Mouse (Mus musculus) heart, embryonic 14.5 days (tissue): ENCODE measurements around the gene Sh3rf1. TPM values are rescaled to one million over a fixed set of nuclear protein-coding genes. Genes with fewer than 3 reads are reported as not detected.

ENCODE experiments used
- ATAC-seq: fragments of 200-750 bp; cut with Nextera tagmentation; 2 replicates; pipeline ENCODE4 v1.8.0; 2017; ENCODE audit warnings: low read depth, moderate TSS enrichment; ENCODE audit not compliant: insufficient number of reproducible peaks, insufficient read depth, low FRiP score
- H3K27ac ChIP-seq, 2 experiments: fragments of 200-500 bp in 1 of 2; fragments of 300-500 bp in 1 of 2; sonication (generic) in 1 of 2; replicated peaks in 1 of 2; 2 replicates each; pipeline ENCODE4 v1.5.1; 2012 to 2014; ENCODE audit warnings: low read depth in 2 of 2, low read length in 2 of 2, control low read depth in 1 of 2, mild to moderate bottlenecking in 1 of 2, mixed read lengths in 1 of 2; ENCODE audit not compliant: control insufficient read depth in 1 of 2, insufficient read depth in 1 of 2
- H3K27me3 ChIP-seq: fragments of 300-500 bp; sonication (generic); 2 replicates; pipeline ENCODE4 v1.6.1; 2014; ENCODE audit warnings: mild to moderate bottlenecking, low read length, control low read depth; ENCODE audit not compliant: control insufficient read depth, insufficient read depth
- H3K36me3 ChIP-seq: fragments of 300-500 bp; sonication (generic); 2 replicates; pipeline ENCODE4 v1.6.1; 2014; ENCODE audit warnings: mild to moderate bottlenecking, control low read depth, low read length, mixed read lengths; ENCODE audit not compliant: control insufficient read depth, insufficient read depth
- H3K4me1 ChIP-seq, 2 experiments: fragments of 200-500 bp in 1 of 2; fragments of 300-500 bp in 1 of 2; sonication (generic) in 1 of 2; 2 replicates each; pipeline ENCODE4 v1.6.1; 2012 to 2014; ENCODE audit warnings: low read length in 2 of 2, control low read depth in 1 of 2, mixed read lengths in 1 of 2; ENCODE audit not compliant: control insufficient read depth in 2 of 2, insufficient read depth in 2 of 2
- H3K4me2 ChIP-seq: fragments of 300-500 bp; sonication (generic); 2 replicates; pipeline ENCODE4 v1.6.1; 2014; ENCODE audit warnings: mild to moderate bottlenecking, low read length
- H3K4me3 ChIP-seq, 2 experiments: fragments of 200-500 bp in 1 of 2; fragments of 300-500 bp in 1 of 2; sonication (generic) in 1 of 2; 2 replicates each; pipeline ENCODE4 v1.5.1; 2012 to 2014; ENCODE audit warnings: low read length in 2 of 2, mild to moderate bottlenecking in 2 of 2, control low read depth in 1 of 2, low read depth in 1 of 2, moderate library complexity in 1 of 2; ENCODE audit not compliant: control insufficient read depth in 1 of 2, insufficient read depth in 1 of 2
- H3K9ac ChIP-seq: fragments of 300-500 bp; sonication (generic); 2 replicates; pipeline ENCODE4 v1.6.1; 2014; ENCODE audit warnings: mild to moderate bottlenecking, low read length
- H3K9me3 ChIP-seq: fragments of 300-500 bp; sonication (generic); 2 replicates; pipeline ENCODE4 v1.6.1; 2016; ENCODE audit warnings: low read length, control low read depth; ENCODE audit not compliant: control insufficient read depth
- WGBS: fragments of 180-500 bp; shearing (Covaris S2); extraction: QIAGEN DNeasy Blood & Tissue Kit; methylation state at CpG from one replicate; pipeline ENCODE4 v1.1.7; 2014; 5-methylcytosine and 5-hydroxymethylcytosine counted together
- polyA plus RNA-seq: library from polyadenylated mRNA; unstranded; fragments of >200 nt; fragmentation: Nextera tagmentation; extraction: Ambion mirVana; gene quantifications from 2 replicates; pipeline ENCODE4 v1.2.1, GENCODE M21; 2014

Gene Sh3rf1
- polyA plus RNA-seq, 1 experiment from 2014 or later, result 4.9 TPM

DNA sequence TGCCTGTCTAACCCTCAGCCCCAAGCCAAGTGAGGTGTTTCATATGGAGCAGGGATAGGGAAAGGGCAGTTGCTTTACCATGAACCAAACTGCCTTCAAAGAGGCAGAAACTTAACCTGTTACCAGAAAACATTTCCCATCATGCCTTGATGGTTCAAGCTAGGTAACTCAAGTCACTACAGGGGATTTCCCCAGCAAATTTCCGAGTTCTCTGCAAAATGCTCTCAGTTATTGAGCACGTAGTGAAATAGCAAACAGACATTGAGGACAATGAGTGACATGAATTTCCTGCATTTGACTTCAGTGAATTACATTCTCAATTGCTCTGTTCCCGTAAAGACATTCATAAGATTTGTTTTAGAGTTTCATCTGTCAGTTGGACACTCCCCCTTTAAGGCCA lies 97.5 kb downstream of the Sh3rf1 start:
- Histone ChIP-seq H3K4me3 (no peak overlapping the region), H3K9ac (no peak overlapping the region), H3K4me1 (peaks cover 6 to 10% of the 10 kb centered on the region in 2 experiments; a peak in 2 of 4 replicates), H3K36me3 (no peaks in the 10 kb centered on the region), H3K9me3 (0 out of 2 replicates have a peak, but pooled peaks cover 3% of the 10 kb centered on the region), H3K27me3 (no peaks in the 10 kb centered on the region), H3K4me2 (no peak overlapping the region), H3K27ac (no peak overlapping the region)
- 80% methylated on average over 3 of the region's 3 CpGs for WGBS
- ATAC-seq, result no peak

DNA sequence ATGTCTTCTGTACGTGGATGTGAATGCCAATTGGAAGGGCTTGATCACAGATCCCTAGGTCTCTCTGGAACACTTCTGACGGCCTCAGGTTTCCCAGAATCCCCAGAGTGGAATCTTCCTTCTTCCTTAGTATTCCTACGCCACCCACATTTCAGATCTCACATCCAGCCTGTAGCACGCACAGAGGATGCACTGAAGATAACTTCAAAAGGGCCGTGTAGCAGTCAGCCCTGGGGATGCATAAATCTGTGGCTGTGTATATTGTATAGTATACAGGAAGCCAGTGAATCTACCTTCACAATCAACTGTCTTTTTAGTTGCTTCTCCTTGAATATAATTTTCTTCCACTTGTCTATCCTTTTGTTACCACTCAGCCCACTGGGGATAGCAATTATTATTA lies 98.1 kb downstream of the Sh3rf1 start:
- H3K9me3 ChIP-seq, result 0 out of 2 replicates have a peak, but pooled peaks cover 3% of the 10 kb centered on the region
- peaks cover 6 to 10% of the 10 kb centered on the region in 2 experiments; a peak in 2 of 4 replicates for H3K4me1 ChIP-seq
- no peak overlapping the region for H3K4me2 ChIP-seq
- whole genome bisulfite sequencing, result 78% methylated on average over 5 of the region's 5 CpGs
- H3K27me3 ChIP-seq, result no peaks in the 10 kb centered on the region
- no peak for ATAC-seq
- no peak overlapping the region for H3K4me3 ChIP-seq
- no peak overlapping the region for H3K9ac ChIP-seq
- no peak overlapping the region for H3K27ac ChIP-seq
- H3K36me3 ChIP-seq, result no peaks in the 10 kb centered on the region

DNA sequence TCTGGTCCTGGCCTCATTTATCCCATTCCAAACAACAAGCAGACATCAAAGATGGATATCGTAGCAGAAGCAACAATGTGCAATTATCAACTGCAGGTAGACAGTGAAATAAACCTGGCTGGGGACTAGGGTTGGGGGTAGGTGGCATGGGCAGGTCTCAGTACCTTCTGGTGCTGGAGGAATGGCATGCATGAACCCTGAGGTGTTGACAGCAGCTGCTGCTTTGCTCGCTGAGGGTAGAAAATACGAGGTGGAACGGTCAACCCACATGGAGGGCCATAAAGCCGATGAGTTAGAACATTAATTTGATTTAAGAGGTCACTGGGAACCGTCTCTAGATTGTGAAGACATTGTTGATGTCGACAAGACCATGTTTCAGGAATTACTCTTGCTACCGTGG lies 98.8 kb downstream of the Sh3rf1 start:
- Histone ChIP-seq H3K36me3 (no peaks in the 10 kb centered on the region), H3K9ac (no peak overlapping the region), H3K4me1 (peaks cover 5 to 7% of the 10 kb centered on the region in 2 experiments; a peak in 2 of 4 replicates), H3K4me2 (no peak overlapping the region), H3K27me3 (no peaks in the 10 kb centered on the region), H3K4me3 (no peak overlapping the region), H3K27ac (no peak overlapping the region), H3K9me3 (no peaks in the 10 kb centered on the region)
- no peak for ATAC-seq
- WGBS, result 53% methylated on average over 8 of the region's 8 CpGs

DNA sequence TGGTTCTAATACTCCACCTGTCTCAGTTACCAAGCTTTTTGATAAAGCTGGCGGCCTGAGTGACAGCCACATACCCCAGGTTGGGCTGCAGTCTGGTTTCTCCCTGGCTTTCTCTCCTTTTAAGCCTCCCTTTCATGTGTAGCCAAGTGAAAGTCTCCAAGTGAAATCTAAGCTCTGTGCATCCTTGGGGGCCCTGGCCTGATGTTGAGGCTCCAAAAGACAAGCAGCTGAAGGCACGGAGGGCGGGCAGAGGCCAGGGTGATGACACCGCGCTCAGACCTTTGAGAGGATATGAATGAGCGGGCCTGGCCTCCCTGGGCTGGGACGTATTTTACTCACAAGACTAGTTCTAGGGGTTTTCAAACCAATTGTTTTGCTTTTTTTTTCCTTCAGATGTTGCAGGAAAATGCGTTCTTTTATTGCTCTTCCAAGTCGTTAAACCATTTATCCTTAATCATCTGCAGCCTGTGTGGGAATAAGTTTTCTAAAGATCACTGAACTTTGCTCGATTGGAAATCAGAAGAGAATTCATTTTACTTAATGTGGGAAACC lies 100.8 kb downstream of the Sh3rf1 start:
- Histone ChIP-seq H3K27me3 (no peaks in the 10 kb centered on the region), H3K9ac (no peak overlapping the region), H3K9me3 (no peaks in the 10 kb centered on the region), H3K4me2 (no peak overlapping the region), H3K4me1 (peaks cover 5 to 7% of the 10 kb centered on the region in 2 experiments; a peak in 2 of 4 replicates), H3K27ac (no peak overlapping the region), H3K36me3 (peaks cover 4% of the 10 kb centered on the region; the same call in 1 of the 2 replicates), H3K4me3 (no peak overlapping the region)
- WGBS, result 77% methylated on average over 10 of the region's 10 CpGs
- no peak for ATAC-seq

DNA sequence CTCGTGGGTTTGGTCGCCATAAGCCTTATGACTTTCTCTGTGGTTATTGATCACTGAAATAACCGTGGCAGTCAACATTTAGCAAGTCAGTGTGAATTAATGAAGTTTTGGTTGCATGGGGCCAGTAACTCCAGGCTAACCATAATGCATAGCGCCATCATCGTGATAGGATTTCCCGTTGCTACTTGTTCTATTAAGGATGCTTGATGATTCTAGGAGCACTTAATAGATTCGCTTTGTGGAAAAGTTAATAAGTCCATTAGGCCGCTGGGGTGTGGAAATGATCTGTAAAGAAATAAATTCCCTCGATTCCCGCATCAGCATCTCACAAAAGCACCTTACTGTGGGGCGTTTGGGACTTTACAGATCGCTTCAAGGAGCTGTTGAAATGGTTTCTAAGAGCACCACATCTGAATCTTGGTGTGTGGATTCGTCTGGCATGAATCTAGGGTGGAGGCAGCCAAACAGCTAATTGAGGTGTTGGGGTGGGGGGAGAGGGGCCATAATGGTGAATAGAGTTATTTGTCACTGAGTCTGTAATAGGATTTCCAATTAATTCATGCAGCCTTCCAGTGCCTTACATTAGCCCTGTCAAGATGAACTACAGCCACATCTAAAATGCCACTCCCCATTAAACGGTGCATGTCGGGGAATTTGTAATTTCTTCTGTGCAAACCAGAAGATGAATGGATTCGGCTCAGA lies 101.5 kb downstream of the Sh3rf1 start:
- Histone ChIP-seq H3K36me3 (peaks cover 9% of the 10 kb centered on the region; the same call in 1 of the 2 replicates), H3K4me3 (no peak overlapping the region), H3K27me3 (no peaks in the 10 kb centered on the region), H3K9me3 (no peaks in the 10 kb centered on the region), H3K4me2 (no peak overlapping the region), H3K9ac (no peak overlapping the region), H3K27ac (no peak overlapping the region), H3K4me1 (peaks cover 5 to 7% of the 10 kb centered on the region in 2 experiments; a peak in 2 of 4 replicates)
- ATAC-seq, result no peak
- WGBS, result 86% methylated on average over 16 of the region's 16 CpGs

DNA sequence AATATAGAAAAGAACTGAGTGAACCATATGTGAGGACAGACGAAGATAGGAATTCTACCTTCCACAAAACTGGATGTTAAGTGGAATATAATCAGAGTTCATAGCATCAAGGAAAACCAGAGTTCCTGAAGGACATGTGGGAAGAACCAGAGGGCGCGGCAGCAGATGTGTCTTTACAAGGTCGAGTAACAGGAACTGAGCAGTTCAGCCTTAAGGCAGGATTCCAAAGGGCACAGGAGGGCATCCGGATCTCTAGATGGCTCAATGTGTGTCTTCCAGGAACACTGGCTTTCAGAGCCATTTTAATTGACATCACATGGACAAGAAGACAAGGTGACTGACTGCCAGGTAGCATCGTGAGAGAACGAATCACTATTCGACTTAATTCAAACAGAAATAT lies 102.6 kb downstream of the Sh3rf1 start:
- Histone ChIP-seq H3K9me3 (no peaks in the 10 kb centered on the region), H3K4me1 (peaks cover 5 to 7% of the 10 kb centered on the region in 2 experiments; a peak in 2 of 4 replicates), H3K9ac (no peak overlapping the region), H3K27ac (no peak overlapping the region), H3K36me3 (peaks cover 14% of the 10 kb centered on the region; the same call in 1 of the 2 replicates), H3K4me2 (no peak overlapping the region), H3K27me3 (no peaks in the 10 kb centered on the region), H3K4me3 (no peak overlapping the region)
- ATAC-seq, result no peak
- WGBS, result 85% methylated on average over 8 of the region's 8 CpGs

DNA sequence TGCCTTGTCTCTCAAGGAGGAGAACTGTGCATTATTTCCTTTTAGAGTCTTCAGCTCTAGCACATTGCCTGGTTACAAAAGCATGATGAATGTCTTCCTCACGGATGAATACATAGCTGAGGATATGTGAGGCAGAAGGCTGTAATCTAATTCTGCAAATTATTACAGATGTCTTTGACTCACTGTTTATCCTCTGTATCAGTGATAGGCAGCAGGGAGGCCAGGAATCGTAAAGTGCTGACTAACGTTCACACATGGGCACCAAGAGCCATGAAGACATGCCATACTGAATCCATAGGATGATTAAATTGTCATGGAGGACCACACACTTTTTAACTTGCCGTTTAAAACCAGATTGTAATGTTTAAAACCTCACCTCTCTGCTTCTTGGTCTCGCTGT lies 103.7 kb downstream of the Sh3rf1 start:
- no peaks in the 10 kb centered on the region for H3K27me3 ChIP-seq
- no peak overlapping the region for H3K27ac ChIP-seq
- 78% methylated on average over 5 of the region's 5 CpGs for WGBS
- H3K4me1 ChIP-seq, result peaks cover 3 to 7% of the 10 kb centered on the region in 2 experiments; a peak in 2 of 4 replicates
- peaks cover 14% of the 10 kb centered on the region; the same call in 1 of the 2 replicates for H3K36me3 ChIP-seq
- H3K9ac ChIP-seq, result no peak overlapping the region
- H3K4me3 ChIP-seq, result no peak overlapping the region
- no peaks in the 10 kb centered on the region for H3K9me3 ChIP-seq
- no peak for ATAC-seq
- H3K4me2 ChIP-seq, result no peak overlapping the region
